Mouse (Mus musculus): ENCODE measurements around the gene Rmnd5a. TPM values are rescaled to one million over a fixed set of nuclear protein-coding genes. Genes with fewer than 3 reads are reported as not detected.

Rmnd5a gene
- polyA plus RNA-seq, 1 experiment, result 1.1 TPM

DNA sequence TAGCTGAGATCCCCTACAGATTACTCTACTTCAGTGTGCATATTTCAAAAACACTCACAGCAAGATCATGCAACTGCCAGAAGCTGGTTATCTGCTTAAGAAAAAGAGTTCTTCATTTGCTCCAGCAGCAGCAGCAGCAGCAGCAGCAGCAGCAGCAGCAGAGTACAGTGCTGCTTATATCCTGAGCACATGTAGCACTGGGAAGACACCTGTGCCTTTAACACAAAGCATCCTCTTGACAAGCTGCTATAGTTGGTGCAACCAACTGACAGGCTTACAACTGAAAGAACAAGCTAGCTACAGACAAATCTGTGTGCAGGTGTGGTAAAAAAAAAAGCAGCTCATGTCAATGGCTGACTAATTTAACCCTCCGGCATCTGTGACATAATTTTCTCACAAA lies 44.4 kb downstream of the Rmnd5a start:
- Histone ChIP-seq H3K27me3 (ENCODE audit: control insufficient read depth) (no peaks in the 10 kb centered on the region), H3K4me1 (ENCODE audit: control insufficient read depth) (no peaks in the 10 kb centered on the region), H3K9me3 (ENCODE audit: control insufficient read depth, low read length) (no peaks in the 10 kb centered on the region), H3K4me3 (replicated peaks) (no peak overlapping the region), H3K36me3 (ENCODE audit: control insufficient read depth) (peaks cover 79% of the 10 kb centered on the region)
- TF ChIP-seq TAL1 (IDR thresholded peaks at IDR 0.05; ENCODE audit: low read length) (no peak), GATA1 (IDR thresholded peaks at IDR 0.05; ENCODE audit: low read length) (no peak)

DNA sequence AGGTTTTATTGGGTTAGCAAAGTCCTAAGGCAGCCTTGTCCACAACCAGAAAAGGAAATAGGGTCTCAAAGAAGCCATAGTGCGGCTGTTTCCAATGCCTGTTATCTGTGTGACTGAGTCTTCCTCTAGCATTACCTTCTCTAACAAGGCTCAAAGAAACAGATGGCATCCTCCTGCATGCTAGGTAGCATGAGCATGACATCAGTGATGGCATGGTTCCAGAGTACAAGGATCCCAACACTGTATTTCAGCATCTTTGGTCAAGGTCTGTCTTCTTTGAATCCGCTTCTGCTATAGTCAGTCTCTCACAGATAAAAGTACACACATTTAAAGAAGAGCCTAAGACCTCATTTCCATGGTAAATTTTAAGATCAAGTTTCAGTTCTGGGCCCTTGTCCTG lies 49.9 kb downstream of the Rmnd5a start:
- Histone ChIP-seq H3K9me3 (ENCODE audit: control insufficient read depth, low read length) (no peaks in the 10 kb centered on the region), H3K4me1 (ENCODE audit: control insufficient read depth) (no peaks in the 10 kb centered on the region), H3K27me3 (ENCODE audit: control insufficient read depth) (no peaks in the 10 kb centered on the region), H3K36me3 (ENCODE audit: control insufficient read depth) (peaks cover 61% of the 10 kb centered on the region), H3K4me3 (replicated peaks) (no peak overlapping the region)
- no peak for TF ChIP-seq GATA1 (IDR thresholded peaks at IDR 0.05; ENCODE audit: low read length)
- no peak for TF ChIP-seq TAL1 (IDR thresholded peaks at IDR 0.05; ENCODE audit: low read length)

DNA sequence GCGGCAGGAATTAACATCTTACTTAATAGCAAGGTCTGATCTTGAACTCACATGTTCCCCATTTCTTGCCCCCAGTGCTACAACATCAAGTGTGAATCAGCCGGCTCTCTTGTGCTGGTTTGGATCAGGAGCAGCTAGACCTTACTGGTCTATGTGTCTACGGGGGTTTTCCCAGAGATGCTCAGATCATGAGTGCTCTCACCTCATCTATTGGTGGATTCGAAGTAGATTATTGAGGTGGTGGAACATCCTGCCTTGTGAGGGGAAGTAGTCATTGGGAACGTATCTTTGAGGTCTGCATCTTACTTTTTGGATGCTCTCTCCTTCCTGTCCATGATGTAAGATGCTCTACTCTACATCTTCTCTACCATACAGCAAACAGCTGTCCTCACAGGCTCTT lies 58.8 kb downstream of the Rmnd5a start:
- Histone ChIP-seq H3K9me3 (ENCODE audit: control insufficient read depth, low read length) (no peaks in the 10 kb centered on the region), H3K27me3 (ENCODE audit: control insufficient read depth) (no peaks in the 10 kb centered on the region), H3K4me3 (replicated peaks) (no peak overlapping the region), H3K4me1 (ENCODE audit: control insufficient read depth) (no peaks in the 10 kb centered on the region), H3K36me3 (ENCODE audit: control insufficient read depth) (no peaks in the 10 kb centered on the region)
- no peak for TF ChIP-seq GATA1 (IDR thresholded peaks at IDR 0.05; ENCODE audit: low read length)
- no peak for TF ChIP-seq TAL1 (IDR thresholded peaks at IDR 0.05; ENCODE audit: low read length)

DNA sequence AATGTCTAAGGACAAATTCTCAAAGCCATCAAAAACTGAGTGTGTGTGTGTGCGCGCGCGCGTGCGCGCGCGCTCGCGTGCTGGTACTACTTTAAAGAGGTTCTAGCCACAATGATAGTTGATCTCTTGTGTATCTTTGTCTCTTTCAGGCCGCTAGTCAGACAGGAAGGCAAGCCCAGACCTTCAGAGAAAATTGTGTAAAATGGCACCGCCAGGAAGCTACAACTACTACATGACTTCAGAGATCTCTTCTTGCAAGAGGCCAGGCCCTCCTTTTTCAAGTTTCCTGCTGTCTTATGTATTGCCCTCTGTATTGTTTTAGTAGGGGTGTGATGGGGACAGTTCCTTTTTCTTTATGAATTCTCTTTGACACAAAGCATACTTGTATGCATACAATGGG lies 63.7 kb downstream of the Rmnd5a start:
- TF ChIP-seq GATA1 (IDR thresholded peaks at IDR 0.05; ENCODE audit: low read length) (no peak), TAL1 (IDR thresholded peaks at IDR 0.05; ENCODE audit: low read length) (no peak)
- no peaks in the 10 kb centered on the region for H3K9me3 ChIP-seq (ENCODE audit: control insufficient read depth, low read length)
- H3K36me3 ChIP-seq (ENCODE audit: control insufficient read depth), result no peaks in the 10 kb centered on the region
- H3K27me3 ChIP-seq (ENCODE audit: control insufficient read depth), result no peaks in the 10 kb centered on the region
- H3K4me1 ChIP-seq (ENCODE audit: control insufficient read depth), result no peaks in the 10 kb centered on the region
- H3K4me3 ChIP-seq (replicated peaks), result no peak overlapping the region

DNA sequence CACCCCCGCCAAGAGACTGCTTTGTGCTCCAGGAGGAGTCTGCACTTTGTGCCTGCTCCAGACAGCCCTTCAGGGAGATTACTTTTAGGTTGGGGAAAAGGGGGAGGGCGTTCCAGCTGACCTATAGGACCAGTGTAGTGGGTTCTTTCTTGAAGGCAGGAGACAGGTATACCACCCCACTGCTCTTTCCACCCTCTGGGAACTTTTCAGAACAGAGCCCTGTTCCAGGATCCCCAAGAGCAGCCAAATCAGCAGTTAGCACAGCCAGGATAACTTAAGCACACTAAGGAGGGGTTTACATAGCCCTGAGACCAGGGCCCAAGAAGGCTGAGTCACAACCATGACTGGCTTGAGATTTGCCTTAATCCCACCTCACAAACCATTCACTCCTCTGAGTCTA lies 65.5 kb downstream of the Rmnd5a start:
- Histone ChIP-seq H3K4me1 (ENCODE audit: control insufficient read depth) (no peaks in the 10 kb centered on the region), H3K4me3 (replicated peaks) (no peak overlapping the region), H3K9me3 (ENCODE audit: control insufficient read depth, low read length) (no peaks in the 10 kb centered on the region), H3K36me3 (ENCODE audit: control insufficient read depth) (no peaks in the 10 kb centered on the region), H3K27me3 (ENCODE audit: control insufficient read depth) (no peaks in the 10 kb centered on the region)
- TF ChIP-seq TAL1 (IDR thresholded peaks at IDR 0.05; ENCODE audit: low read length) (no peak), GATA1 (IDR thresholded peaks at IDR 0.05; ENCODE audit: low read length) (no peak)

DNA sequence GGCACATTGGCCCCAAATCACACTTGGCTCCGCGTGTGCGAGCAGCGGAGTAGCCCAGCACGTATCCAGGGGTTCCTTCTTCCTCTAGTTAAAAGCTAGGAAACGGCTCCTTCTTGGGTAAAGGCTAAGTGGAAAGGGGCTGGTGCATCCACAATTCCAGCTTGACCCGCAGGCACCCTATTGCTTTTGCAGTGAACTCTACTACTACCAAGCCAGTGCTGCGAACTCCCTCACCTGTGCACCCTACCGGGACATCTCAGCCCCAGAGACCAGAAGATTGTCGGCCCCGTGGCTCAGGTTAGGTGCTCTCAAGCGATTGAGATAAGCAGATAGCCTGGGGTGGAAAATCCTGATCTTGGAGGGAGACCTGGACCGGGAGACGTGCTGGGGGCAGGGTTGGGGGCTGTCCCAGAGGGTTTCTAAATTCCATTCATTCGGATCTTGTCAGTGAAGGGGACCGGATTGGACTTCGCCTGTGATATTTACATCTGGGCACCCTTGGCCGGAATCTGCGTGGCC lies 66.1 kb downstream of the Rmnd5a start:
- no peaks in the 10 kb centered on the region for H3K4me1 ChIP-seq (ENCODE audit: control insufficient read depth)
- no peaks in the 10 kb centered on the region for H3K27me3 ChIP-seq (ENCODE audit: control insufficient read depth)
- H3K9me3 ChIP-seq (ENCODE audit: control insufficient read depth, low read length), result peaks cover under 1% of the 10 kb centered on the region; the same call in 1 of the 2 replicates
- H3K36me3 ChIP-seq (ENCODE audit: control insufficient read depth), result no peaks in the 10 kb centered on the region
- TF ChIP-seq GATA1 (IDR thresholded peaks at IDR 0.05; ENCODE audit: low read length) (no peak), TAL1 (IDR thresholded peaks at IDR 0.05; ENCODE audit: low read length) (no peak)
- no peak overlapping the region for H3K4me3 ChIP-seq (replicated peaks)

DNA sequence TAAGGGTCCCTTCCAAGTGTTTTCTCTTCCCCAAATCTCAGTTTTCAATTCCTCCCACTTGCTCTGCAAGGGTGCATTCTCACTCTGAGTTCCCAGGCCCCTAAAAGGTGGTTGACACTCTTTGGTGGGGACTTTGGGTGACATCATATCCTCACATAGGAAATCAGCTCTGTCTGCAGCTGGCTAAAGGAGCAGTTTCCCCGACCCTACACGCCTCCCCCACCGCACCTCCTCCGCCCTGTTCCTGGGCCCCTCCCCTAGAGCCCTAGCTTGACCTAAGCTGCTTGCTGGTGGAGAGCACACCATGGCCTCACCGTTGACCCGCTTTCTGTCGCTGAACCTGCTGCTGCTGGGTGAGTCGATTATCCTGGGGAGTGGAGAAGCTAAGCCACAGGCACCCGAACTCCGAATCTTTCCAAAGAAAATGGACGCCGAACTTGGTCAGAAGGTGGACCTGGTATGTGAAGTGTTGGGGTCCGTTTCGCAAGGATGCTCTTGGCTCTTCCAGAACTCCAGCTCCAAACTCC lies 67.1 kb downstream of the Rmnd5a start, which contains the start of gene Cd8a:
Gene Cd8a, plus strand, starts transcription at position 179 of the 527 bp plus-strand sequence.
- TF ChIP-seq TAL1 (IDR thresholded peaks at IDR 0.05; ENCODE audit: low read length), result no peak
- TF ChIP-seq GATA1 (IDR thresholded peaks at IDR 0.05; ENCODE audit: low read length), result no peak
- H3K27me3 ChIP-seq (ENCODE audit: control insufficient read depth), result no peaks in the 10 kb centered on the region
- H3K4me1 ChIP-seq (ENCODE audit: control insufficient read depth), result no peaks in the 10 kb centered on the region
- H3K9me3 ChIP-seq (ENCODE audit: control insufficient read depth, low read length), result peaks cover 3% of the 10 kb centered on the region; the same call in 1 of the 2 replicates
- H3K36me3 ChIP-seq (ENCODE audit: control insufficient read depth), result no peaks in the 10 kb centered on the region
- H3K4me3 ChIP-seq (replicated peaks), result no peak within 1 kb of the TSS

DNA sequence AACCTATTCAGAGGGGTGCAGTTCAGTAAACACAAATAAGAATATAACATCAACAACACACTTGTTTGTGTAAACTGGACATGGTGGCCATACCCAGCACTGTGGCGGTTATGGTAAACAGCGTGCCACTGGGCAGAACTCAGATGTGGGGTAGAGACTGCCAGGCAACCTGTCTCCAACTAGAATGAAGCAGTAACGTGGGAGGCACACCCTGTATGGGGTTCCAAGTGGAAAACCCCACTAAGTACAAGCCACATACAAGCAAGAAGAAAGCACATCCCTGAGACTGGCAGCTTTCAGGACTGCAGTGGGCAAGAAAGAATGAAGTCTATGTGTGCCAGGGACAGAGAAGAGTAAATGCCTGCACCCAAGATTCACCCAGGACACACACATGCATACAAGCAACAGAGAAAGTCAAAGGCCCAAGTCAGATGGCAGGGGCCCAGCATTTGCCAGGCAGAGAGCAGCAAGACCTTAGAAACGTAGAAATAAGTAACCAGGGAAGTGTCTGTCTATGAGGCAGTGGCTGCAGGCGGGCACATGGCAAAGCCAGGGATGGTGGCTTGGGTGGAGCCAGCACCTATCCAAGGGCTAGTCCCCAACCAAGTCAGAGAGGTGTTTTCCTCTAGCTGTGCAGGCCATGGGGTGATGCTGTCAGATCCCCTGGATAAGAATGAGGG lies 68.3 kb downstream of the Rmnd5a start:
- Histone ChIP-seq H3K36me3 (ENCODE audit: control insufficient read depth) (no peaks in the 10 kb centered on the region), H3K27me3 (ENCODE audit: control insufficient read depth) (no peaks in the 10 kb centered on the region), H3K4me1 (ENCODE audit: control insufficient read depth) (no peaks in the 10 kb centered on the region), H3K9me3 (ENCODE audit: control insufficient read depth, low read length) (peaks cover 3% of the 10 kb centered on the region; the same call in 1 of the 2 replicates), H3K4me3 (replicated peaks) (no peak overlapping the region)
- TF ChIP-seq TAL1 (IDR thresholded peaks at IDR 0.05; ENCODE audit: low read length), result no peak
- no peak for TF ChIP-seq GATA1 (IDR thresholded peaks at IDR 0.05; ENCODE audit: low read length)

DNA sequence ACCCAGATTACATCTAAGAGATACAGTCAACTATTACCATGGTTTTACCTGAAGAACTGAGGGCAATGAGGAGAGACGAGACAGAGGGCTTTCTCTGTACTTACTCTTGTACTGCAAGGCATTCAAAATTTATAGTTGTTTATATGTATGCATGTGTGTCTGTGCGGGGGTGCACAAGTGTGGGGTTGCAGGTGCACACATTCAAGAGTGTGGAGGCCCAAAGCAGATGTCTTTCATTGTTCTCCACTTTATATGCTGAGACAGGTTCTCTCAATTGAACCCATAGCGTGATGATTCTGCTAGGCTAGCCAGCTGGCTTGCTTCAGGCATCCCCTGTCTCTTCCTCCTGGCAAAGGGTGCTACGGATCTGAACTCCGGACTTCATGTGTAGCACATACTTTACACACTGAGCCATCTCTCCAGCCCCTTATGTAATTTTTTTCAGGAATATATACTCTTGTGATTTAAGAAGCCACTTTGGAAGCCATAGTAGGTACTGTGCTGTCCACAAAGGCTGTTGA lies 69.3 kb downstream of the Rmnd5a start:
- Histone ChIP-seq H3K4me1 (ENCODE audit: control insufficient read depth) (no peaks in the 10 kb centered on the region), H3K9me3 (ENCODE audit: control insufficient read depth, low read length) (peaks cover 3% of the 10 kb centered on the region; the same call in 1 of the 2 replicates), H3K27me3 (ENCODE audit: control insufficient read depth) (no peaks in the 10 kb centered on the region), H3K4me3 (replicated peaks) (no peak overlapping the region), H3K36me3 (ENCODE audit: control insufficient read depth) (no peaks in the 10 kb centered on the region)
- no peak for TF ChIP-seq TAL1 (IDR thresholded peaks at IDR 0.05; ENCODE audit: low read length)
- TF ChIP-seq GATA1 (IDR thresholded peaks at IDR 0.05; ENCODE audit: low read length), result no peak

Data from erythroblast, embryonic 14.5 days (primary cell).